8 mouse cellular contexts compared by ENCODE assay signal in genomic region chr16:33830512-33831105, GRCm38 (mm10). TPM values are rescaled to one million over a fixed set of nuclear protein-coding genes. Genes with fewer than 3 reads are reported as not detected.
DNase-seq lines count a peak whose midpoint lies in the region; ATAC-seq and TF ChIP-seq lines count a peak whose summit lies in the region.

No protein-coding gene starts in this region.

- peak overlapping the region; percentile 68 for H3ac ChIP-seq in C2C12 (ENCODE audit: control insufficient read depth, insufficient read length, low read depth)

- no peak for TF ChIP-seq CTCF in cerebellum, adult 2 months (IDR thresholded peaks at IDR 0.05; ENCODE audit: borderline replicate concordance, insufficient read depth, low read depth, low read length)
- TF ChIP-seq CTCF in C2C12 (IDR thresholded peaks at IDR 0.05; ENCODE audit: control insufficient read depth, insufficient read depth, insufficient read length) = no peak

- no peaks in the 10 kb centered on the region for H3K36me3 ChIP-seq in C2C12 (ENCODE audit: control insufficient read depth, insufficient read depth)
- H3K36me3 ChIP-seq in forebrain, embryonic 15.5 days = no peaks in the 10 kb centered on the region
- H3K36me3 ChIP-seq in liver, embryonic 13.5 days = no peaks in the 10 kb centered on the region

- peaks cover 3% of the 10 kb centered on the region; the same call in 1 of the 2 replicates for H3K4me1 ChIP-seq in cerebellum, adult 2 months (ENCODE audit: control insufficient read depth, insufficient read depth, low read length)
- H3K4me1 ChIP-seq in forebrain, embryonic 15.5 days = peaks cover 45% of the 10 kb centered on the region
- peaks cover 40% of the 10 kb centered on the region for H3K4me1 ChIP-seq in liver, embryonic 13.5 days (replicated peaks)

- no peaks in the 10 kb centered on the region for H3K9me3 ChIP-seq in forebrain, embryonic 15.5 days
- no peaks in the 10 kb centered on the region for H3K9me3 ChIP-seq in liver, embryonic 13.5 days (replicated peaks)

- H3K9ac ChIP-seq in forebrain, embryonic 15.5 days (replicated peaks) = no peak overlapping the region
- H3K9ac ChIP-seq in liver, embryonic 13.5 days = peak overlapping the region; percentile 62

- peaks cover 34% of the 10 kb centered on the region for H3K79me3 ChIP-seq in C2C12 (ENCODE audit: low read depth)

- H3K4me2 ChIP-seq in forebrain, embryonic 15.5 days (replicated peaks) = peak overlapping the region; percentile 100
- H3K4me2 ChIP-seq in liver, embryonic 13.5 days = peak overlapping the region; percentile 71

- H3K27ac ChIP-seq in cerebellum, adult 2 months (ENCODE audit: insufficient read depth, low read length) = 0 out of 2 replicates have a peak overlapping the region, but pooled peaks have one; percentile 19
- H3K27ac ChIP-seq in forebrain, embryonic 15.5 days (replicated peaks) = no peak overlapping the region
- no peak overlapping the region; the same call in 1 of the 2 replicates for H3K27ac ChIP-seq in liver, embryonic 13.5 days

- DNase-seq in cerebellum, adult 2 months = no peak
- DNase-seq in cerebellum, adult 8-10 months = no peak
- no peak for DNase-seq in liver, embryonic 13.5 days
- no peak for DNase-seq in ovary, postnatal 36 days (ENCODE audit: low spot score)
- DNase-seq in gastrocnemius, postnatal 10 days = no peak

- no peak for ATAC-seq in forebrain, embryonic 15.5 days (replicated peaks)
- no peak for ATAC-seq in liver, embryonic 13.5 days (ENCODE audit: low read depth)
- ATAC-seq in frontal cortex, adult (ENCODE audit: low TSS enrichment) = no peak

- H3K79me2 ChIP-seq in C2C12 (ENCODE audit: control insufficient read depth, insufficient read depth) = peaks cover 57% of the 10 kb centered on the region

- TF ChIP-seq POLR2A in cerebellum, adult 2 months (IDR thresholded peaks at IDR 0.05; ENCODE audit: borderline replicate concordance, insufficient read depth, low read length) = no peak

- peak overlapping the region; percentile 61 for H3K4me3 ChIP-seq in cerebellum, adult 2 months (replicated peaks; ENCODE audit: insufficient read depth, low read depth, low read length)
- H3K4me3 ChIP-seq in C2C12 (ENCODE audit: insufficient read depth, poor library complexity, severe bottlenecking) = peak overlapping the region; percentile 63
- peak overlapping the region; percentile 71 for H3K4me3 ChIP-seq in forebrain, embryonic 15.5 days
- H3K4me3 ChIP-seq in liver, embryonic 13.5 days (replicated peaks) = peak overlapping the region; percentile 67

- WGBS in cerebellum, adult 2 months = 20% methylated on average over 18 of the region's 18 CpGs
- 4% methylated on average over 18 of the region's 18 CpGs for WGBS in forebrain, embryonic 15.5 days
- WGBS in liver, embryonic 13.5 days (ENCODE audit: insufficient replicate concordance) = 6% methylated on average over 18 of the region's 18 CpGs

- 0 out of 2 replicates have a peak, but pooled peaks cover 2% of the 10 kb centered on the region for H3K27me3 ChIP-seq in cerebellum, adult 2 months (ENCODE audit: control insufficient read depth, insufficient read depth, low read length)
- no peaks in the 10 kb centered on the region for H3K27me3 ChIP-seq in C2C12 (ENCODE audit: control insufficient read depth, insufficient read depth, insufficient read length)
- peaks cover 32% of the 10 kb centered on the region for H3K27me3 ChIP-seq in forebrain, embryonic 15.5 days
- H3K27me3 ChIP-seq in liver, embryonic 13.5 days = peaks cover 85% of the 10 kb centered on the region

TF ChIP-seq in C2C12, 6 proteins besides CTCF, POLR2A, EP300 and RAD21:
- TF ChIP-seq MAX (IDR thresholded peaks at IDR 0.05) (no peak), CEBPB (IDR thresholded peaks at IDR 0.05; ENCODE audit: low read depth) (no peak), MYOD1 (IDR thresholded peaks at IDR 0.05; ENCODE audit: control insufficient read depth, insufficient read length, low read depth) (no peak), USF1 (IDR thresholded peaks at IDR 0.05; ENCODE audit: low read depth) (no peak), FOSL1 (IDR thresholded peaks at IDR 0.05; ENCODE audit: insufficient read depth, low read length, poor library complexity, severe bottlenecking) (no peak), MYOG (IDR thresholded peaks at IDR 0.05; ENCODE audit: control insufficient read depth, extremely low read depth, insufficient read length) (no peak)

RNA-seq across cellular contexts. Expression of gene Itgb5, which starts 1.1 kb away (rescaled TPM):
- 59.0 and 66.8 TPM in 2 replicates for polyA plus RNA-seq in cerebellum, adult 2 months (2012; rRNA removed)
- 46.0 TPM for polyA plus RNA-seq in C2C12 (2012; fragmentation: generic; extraction: Trizol)
- polyA plus RNA-seq in forebrain, embryonic 15.5 days (2015; fragmentation: Nextera tagmentation; extraction: Ambion mirVana) = 10.6 and 13.3 TPM in 2 replicates
- 10.9 and 11.3 TPM in 2 replicates for polyA plus RNA-seq in liver, embryonic 13.5 days (2015; fragmentation: Nextera tagmentation; extraction: Ambion mirVana)
- 10 to 100 TPM; 34.1 to 40.8 TPM for total RNA-seq in gastrocnemius, postnatal 10 days (2021)

RNA-seq across cellular contexts. Expression of gene Muc13, which starts 36.8 kb away (rescaled TPM):
- 0.06 and 0.11 TPM in 2 replicates for polyA plus RNA-seq in cerebellum, adult 2 months (2012; rRNA removed)
- 0.02 TPM for polyA plus RNA-seq in C2C12 (2012; fragmentation: generic; extraction: Trizol)
- not detected in 2 replicates for polyA plus RNA-seq in forebrain, embryonic 15.5 days (2015; fragmentation: Nextera tagmentation; extraction: Ambion mirVana)
- polyA plus RNA-seq in liver, embryonic 13.5 days (2015; fragmentation: Nextera tagmentation; extraction: Ambion mirVana) = 2.7 and 3.2 TPM in 2 replicates
- under 1 TPM in 1 of 2 experiments, not detected in 1; 0.09 TPM for total RNA-seq in gastrocnemius, postnatal 10 days (2021)
